Mouse (Mus musculus): ENCODE data around the gene Mcrip2. TPM values are rescaled to one million over a fixed set of nuclear protein-coding genes. Genes with fewer than 3 reads are reported as not detected.

Mcrip2 gene
- polyA plus RNA-seq, 1 experiment from 2014 or later = 8.2 TPM

DNA sequence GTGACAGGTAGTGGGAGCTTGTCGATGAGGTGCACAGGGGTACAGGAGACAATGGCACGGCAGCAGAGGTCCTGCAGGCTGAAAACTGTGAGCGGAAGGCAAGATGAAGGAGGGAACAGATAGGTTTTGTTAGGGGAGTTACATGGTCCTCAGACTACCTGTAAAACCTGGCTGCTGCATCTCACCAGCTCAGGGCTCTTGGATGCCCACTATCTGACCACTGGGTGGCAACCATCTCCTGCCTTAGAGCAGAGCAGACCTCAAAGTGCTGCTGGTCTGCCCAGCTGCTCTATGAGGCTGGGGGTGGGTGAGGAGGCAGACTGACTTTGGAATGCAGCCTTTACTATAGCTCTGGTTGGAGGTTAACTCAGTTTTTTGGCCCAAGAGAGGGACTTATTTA lies 15.3 kb upstream of the Mcrip2 start:
- Histone ChIP-seq H3K36me3 (ENCODE audit: control insufficient read depth, insufficient read depth, low read length) (peaks cover 4% of the 10 kb centered on the region; the same call in 1 of the 2 replicates), H3K9ac (ENCODE audit: low read length) (no peak overlapping the region), H3K4me3 (ENCODE audit: low read depth, low read length) (no peak overlapping the region), H3K4me1 (ENCODE audit: control insufficient read depth, insufficient read depth, low read length) (peaks cover 16% of the 10 kb centered on the region), H3K27me3 (ENCODE audit: control insufficient read depth, insufficient read depth, low read length) (no peaks in the 10 kb centered on the region), H3K4me2 (ENCODE audit: low read depth) (no peak overlapping the region), H3K9me3 (ENCODE audit: control insufficient read depth, low read length) (no peaks in the 10 kb centered on the region), H3K27ac (ENCODE audit: low read depth, low read length) (no peak overlapping the region)
- 93% methylated on average over 3 of the region's 3 CpGs for WGBS
- DNase-seq (ENCODE audit: low spot score) (no peak), ATAC-seq (ENCODE audit: insufficient read depth, low FRiP score, low TSS enrichment) (no peak)

DNA sequence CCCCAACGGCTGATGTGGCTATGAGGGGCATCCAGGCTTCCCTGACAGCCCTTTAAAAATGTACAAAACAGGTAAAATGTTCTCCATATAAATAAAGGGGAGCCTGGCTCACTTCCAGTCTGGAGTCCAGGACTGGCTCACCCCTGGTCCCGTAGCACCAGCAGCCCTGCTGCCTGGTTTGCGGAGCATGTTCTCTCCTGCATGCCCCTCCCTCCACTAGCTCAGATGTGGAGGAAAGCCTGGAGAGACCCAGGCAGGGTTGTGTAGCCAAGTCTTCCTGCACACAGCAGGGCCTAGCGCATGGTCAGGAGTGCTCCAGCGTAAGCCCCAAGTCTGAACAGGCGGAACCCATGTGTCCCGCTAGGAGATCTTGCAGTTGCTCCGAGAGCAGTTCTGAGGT lies 14.7 kb upstream of the Mcrip2 start:
- DNase-seq (ENCODE audit: low spot score) = no peak
- no peak overlapping the region for H3K9ac ChIP-seq (ENCODE audit: low read length)
- no peak for ATAC-seq (ENCODE audit: insufficient read depth, low FRiP score, low TSS enrichment)
- WGBS = 89% methylated on average over 8 of the region's 8 CpGs
- no peak overlapping the region for H3K4me3 ChIP-seq (ENCODE audit: low read depth, low read length)
- H3K27me3 ChIP-seq (ENCODE audit: control insufficient read depth, insufficient read depth, low read length) = no peaks in the 10 kb centered on the region
- no peak overlapping the region for H3K27ac ChIP-seq (ENCODE audit: low read depth, low read length)
- peaks cover 16% of the 10 kb centered on the region for H3K4me1 ChIP-seq (ENCODE audit: control insufficient read depth, insufficient read depth, low read length)
- no peaks in the 10 kb centered on the region for H3K9me3 ChIP-seq (ENCODE audit: control insufficient read depth, low read length)
- no peak overlapping the region for H3K4me2 ChIP-seq (ENCODE audit: low read depth)
- peaks cover 7% of the 10 kb centered on the region; the same call in 1 of the 2 replicates for H3K36me3 ChIP-seq (ENCODE audit: control insufficient read depth, insufficient read depth, low read length)

DNA sequence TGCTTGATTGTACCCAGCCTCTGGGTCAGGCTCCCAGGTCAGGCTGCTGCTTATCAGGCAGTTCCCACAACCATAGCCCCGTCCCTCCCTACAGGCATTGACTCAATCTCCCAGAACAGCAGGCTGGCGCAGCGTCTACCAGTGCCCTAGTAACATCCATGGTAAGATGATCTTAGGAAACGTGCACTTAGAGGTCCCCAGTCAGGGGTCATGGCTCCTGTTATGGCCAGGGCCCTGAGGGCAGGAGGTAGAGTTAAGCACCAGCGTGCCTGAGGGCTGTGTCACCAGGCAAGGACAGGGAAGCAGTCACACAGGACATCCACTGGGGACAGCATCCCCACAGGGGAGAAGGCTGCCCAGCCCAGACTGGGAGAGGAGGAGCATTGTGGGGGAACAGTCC lies 13.7 kb upstream of the Mcrip2 start:
- WGBS = 37% methylated on average over 5 of the region's 5 CpGs
- no peak overlapping the region for H3K9ac ChIP-seq (ENCODE audit: low read length)
- no peak overlapping the region for H3K27ac ChIP-seq (ENCODE audit: low read depth, low read length)
- no peaks in the 10 kb centered on the region for H3K9me3 ChIP-seq (ENCODE audit: control insufficient read depth, low read length)
- H3K4me3 ChIP-seq (ENCODE audit: low read depth, low read length) = no peak overlapping the region
- no peak overlapping the region for H3K4me2 ChIP-seq (ENCODE audit: low read depth)
- no peaks in the 10 kb centered on the region for H3K27me3 ChIP-seq (ENCODE audit: control insufficient read depth, insufficient read depth, low read length)
- no peak for ATAC-seq (ENCODE audit: insufficient read depth, low FRiP score, low TSS enrichment)
- peaks cover 9% of the 10 kb centered on the region; the same call in 1 of the 2 replicates for H3K36me3 ChIP-seq (ENCODE audit: control insufficient read depth, insufficient read depth, low read length)
- H3K4me1 ChIP-seq (ENCODE audit: control insufficient read depth, insufficient read depth, low read length) = peaks cover 16% of the 10 kb centered on the region
- DNase-seq (ENCODE audit: low spot score) = no peak

DNA sequence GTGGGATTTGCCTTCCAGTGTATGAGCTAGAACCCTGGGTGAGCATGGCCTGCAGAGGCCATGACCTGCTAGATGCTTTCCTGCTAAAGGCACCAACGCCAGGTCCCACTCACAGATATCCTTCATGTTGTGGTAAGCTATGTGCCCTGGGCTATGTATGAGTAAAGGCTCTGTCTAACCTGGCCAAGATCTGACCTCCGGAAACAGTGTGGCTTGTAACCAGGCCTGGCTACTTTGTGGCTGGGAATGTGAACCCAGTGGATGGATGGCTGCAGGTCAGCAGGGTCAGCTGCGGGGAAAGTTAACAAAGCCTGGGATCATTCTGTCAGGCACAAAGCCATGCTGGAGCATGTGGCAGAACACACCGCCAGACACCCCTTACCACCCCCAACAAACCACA lies 13.1 kb upstream of the Mcrip2 start:
- H3K9me3 ChIP-seq (ENCODE audit: control insufficient read depth, low read length) = no peaks in the 10 kb centered on the region
- H3K4me3 ChIP-seq (ENCODE audit: low read depth, low read length) = no peak overlapping the region
- H3K4me2 ChIP-seq (ENCODE audit: low read depth) = no peak overlapping the region
- WGBS = 11% methylated on average over 4 of the region's 4 CpGs
- DNase-seq (ENCODE audit: low spot score) = peak; percentile 40
- H3K4me1 ChIP-seq (ENCODE audit: control insufficient read depth, insufficient read depth, low read length) = peaks cover 16% of the 10 kb centered on the region
- ATAC-seq (ENCODE audit: insufficient read depth, low FRiP score, low TSS enrichment) = no peak
- peaks cover 9% of the 10 kb centered on the region; the same call in 1 of the 2 replicates for H3K36me3 ChIP-seq (ENCODE audit: control insufficient read depth, insufficient read depth, low read length)
- H3K27me3 ChIP-seq (ENCODE audit: control insufficient read depth, insufficient read depth, low read length) = no peaks in the 10 kb centered on the region
- 0 out of 2 replicates have a peak overlapping the region, but pooled peaks have one; percentile 15 for H3K9ac ChIP-seq (ENCODE audit: low read length)
- H3K27ac ChIP-seq (ENCODE audit: low read depth, low read length) = peak overlapping the region; percentile 68

DNA sequence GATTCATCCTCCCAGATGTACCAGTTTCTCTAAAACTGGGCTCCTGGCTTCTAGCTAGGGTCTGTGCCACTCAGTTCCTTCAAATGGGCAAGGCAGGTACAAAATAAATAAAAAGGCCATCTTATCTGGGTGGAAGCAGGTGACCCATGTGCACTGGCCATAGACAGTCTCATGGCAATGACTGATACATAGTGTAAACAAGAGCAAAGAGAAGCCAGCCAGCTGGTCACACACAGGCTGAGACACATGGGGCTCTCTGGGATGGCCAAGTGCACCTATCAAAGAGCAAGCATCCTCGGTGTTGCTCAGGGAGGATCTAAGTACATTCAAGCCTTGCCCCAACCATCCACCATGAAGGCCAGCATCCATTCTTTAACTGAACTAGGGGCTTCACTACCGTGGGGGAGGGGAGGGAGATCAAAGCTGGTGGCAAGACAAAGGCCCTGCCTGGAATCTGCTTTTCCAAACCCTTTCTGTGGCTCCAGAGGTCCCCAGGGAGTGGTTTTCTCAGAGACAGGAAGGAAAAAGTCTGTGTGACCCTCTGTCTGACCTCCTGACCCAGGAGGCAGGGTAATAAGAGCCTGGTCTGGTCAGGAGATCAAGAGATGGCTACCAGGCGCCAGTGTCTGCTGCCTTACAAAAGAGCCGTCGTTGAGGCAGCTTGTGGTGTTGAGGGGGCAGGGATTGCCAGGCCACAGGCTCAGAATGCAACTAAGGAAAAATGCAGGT lies 12.5 kb upstream of the Mcrip2 start:
- peak overlapping the region; percentile 68 for H3K27ac ChIP-seq (ENCODE audit: low read depth, low read length)
- no peaks in the 10 kb centered on the region for H3K27me3 ChIP-seq (ENCODE audit: control insufficient read depth, insufficient read depth, low read length)
- no peak for ATAC-seq (ENCODE audit: insufficient read depth, low FRiP score, low TSS enrichment)
- peaks cover 9% of the 10 kb centered on the region; the same call in 1 of the 2 replicates for H3K36me3 ChIP-seq (ENCODE audit: control insufficient read depth, insufficient read depth, low read length)
- peaks cover 21% of the 10 kb centered on the region for H3K4me1 ChIP-seq (ENCODE audit: control insufficient read depth, insufficient read depth, low read length)
- WGBS = 5% methylated on average over 5 of the region's 5 CpGs
- no peak overlapping the region for H3K4me3 ChIP-seq (ENCODE audit: low read depth, low read length)
- H3K4me2 ChIP-seq (ENCODE audit: low read depth) = 0 out of 2 replicates have a peak overlapping the region, but pooled peaks have one; percentile 6
- H3K9ac ChIP-seq (ENCODE audit: low read length) = peak overlapping the region; percentile 15; the same call in 1 of the 2 replicates
- DNase-seq (ENCODE audit: low spot score) = peak; percentile 67
- H3K9me3 ChIP-seq (ENCODE audit: control insufficient read depth, low read length) = no peaks in the 10 kb centered on the region

DNA sequence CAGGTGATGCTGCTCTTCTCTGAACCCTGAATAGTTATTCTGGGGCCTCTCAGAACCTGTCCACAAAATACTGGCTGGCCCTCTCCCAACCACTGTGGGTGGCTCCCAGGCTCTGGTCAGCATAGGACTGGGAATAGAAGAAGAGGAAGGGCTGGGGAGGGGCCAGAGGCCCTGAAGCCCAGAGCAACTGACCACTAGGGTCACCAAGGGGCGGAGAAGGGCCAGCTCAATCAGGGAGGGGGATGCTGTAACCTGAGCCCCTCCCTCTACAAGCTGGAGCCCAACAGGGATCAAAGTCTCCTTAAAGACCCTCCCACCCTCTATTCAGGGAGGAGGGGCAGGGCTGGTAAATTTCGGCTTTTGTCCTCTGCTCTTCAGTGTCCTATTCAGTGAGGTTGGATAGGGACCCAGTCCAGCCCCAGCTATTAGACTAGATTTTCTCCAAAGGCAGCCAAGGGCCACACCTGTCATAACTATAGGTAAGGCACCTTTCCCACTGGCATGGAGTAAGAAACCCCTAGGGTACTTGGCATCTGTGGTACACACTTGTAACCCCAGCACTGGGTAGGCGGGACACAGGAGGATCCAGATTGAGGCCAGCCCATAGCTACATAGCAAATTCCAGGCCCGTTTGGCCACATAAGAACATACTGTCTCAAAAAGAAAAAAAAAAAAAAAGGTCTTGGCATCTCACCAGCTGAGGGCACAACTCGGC lies 11.8 kb upstream of the Mcrip2 start, which contains the start of gene Wfikkn1:
TSS of gene Wfikkn1 (minus strand) at position 663 of the 715 bp plus-strand sequence.
- peaks cover 9% of the 10 kb centered on the region; the same call in 1 of the 2 replicates for H3K36me3 ChIP-seq (ENCODE audit: control insufficient read depth, insufficient read depth, low read length)
- H3K4me3 ChIP-seq (ENCODE audit: low read depth, low read length) = no peak within 1 kb of the TSS
- 0 out of 2 replicates have a peak within 1 kb of the TSS, but pooled peaks have one; percentile 6 for H3K4me2 ChIP-seq (ENCODE audit: low read depth)
- WGBS = 10% methylated on average over 5 of the region's 5 CpGs
- peak within 1 kb of the TSS; percentile 15; the same call in 1 of the 2 replicates for H3K9ac ChIP-seq (ENCODE audit: low read length)
- H3K4me1 ChIP-seq (ENCODE audit: control insufficient read depth, insufficient read depth, low read length) = peaks cover 25% of the 10 kb centered on the region
- H3K27me3 ChIP-seq (ENCODE audit: control insufficient read depth, insufficient read depth, low read length) = no peaks in the 10 kb centered on the region
- no peaks in the 10 kb centered on the region for H3K9me3 ChIP-seq (ENCODE audit: control insufficient read depth, low read length)
- H3K27ac ChIP-seq (ENCODE audit: low read depth, low read length) = peak within 1 kb of the TSS; percentile 68
- DNase-seq (ENCODE audit: low spot score) = no peak
- no peak for ATAC-seq (ENCODE audit: insufficient read depth, low FRiP score, low TSS enrichment)

DNA sequence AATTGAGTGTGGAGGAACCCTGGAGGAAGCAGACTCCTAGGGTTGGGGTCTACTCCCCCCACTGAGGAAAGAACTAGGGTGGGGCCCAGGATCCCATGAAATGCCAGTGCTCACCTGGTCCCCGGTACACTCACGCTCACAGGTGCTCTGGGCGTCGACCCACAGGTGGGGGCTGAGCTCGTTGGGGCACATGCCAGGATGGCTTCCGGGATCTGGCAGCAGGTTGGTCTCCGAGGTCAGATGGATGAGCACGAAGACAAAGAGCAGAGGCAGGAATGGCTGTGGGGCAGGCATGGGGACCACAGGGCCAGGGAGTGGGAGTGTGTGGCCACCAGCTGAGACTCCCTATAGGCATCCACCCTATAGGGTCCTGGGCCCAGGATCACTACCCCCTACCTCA lies 11.2 kb upstream of the Mcrip2 start:
- Histone ChIP-seq H3K4me3 (ENCODE audit: low read depth, low read length) (no peak overlapping the region), H3K4me1 (ENCODE audit: control insufficient read depth, insufficient read depth, low read length) (peaks cover 25% of the 10 kb centered on the region), H3K27ac (ENCODE audit: low read depth, low read length) (no peak overlapping the region), H3K9me3 (ENCODE audit: control insufficient read depth, low read length) (no peaks in the 10 kb centered on the region), H3K36me3 (ENCODE audit: control insufficient read depth, insufficient read depth, low read length) (peaks cover 9% of the 10 kb centered on the region; the same call in 1 of the 2 replicates), H3K9ac (ENCODE audit: low read length) (no peak overlapping the region), H3K4me2 (ENCODE audit: low read depth) (no peak overlapping the region), H3K27me3 (ENCODE audit: control insufficient read depth, insufficient read depth, low read length) (no peaks in the 10 kb centered on the region)
- DNase-seq (ENCODE audit: low spot score) = no peak
- WGBS = 64% methylated on average over 8 of the region's 8 CpGs
- ATAC-seq (ENCODE audit: insufficient read depth, low FRiP score, low TSS enrichment) = no peak

DNA sequence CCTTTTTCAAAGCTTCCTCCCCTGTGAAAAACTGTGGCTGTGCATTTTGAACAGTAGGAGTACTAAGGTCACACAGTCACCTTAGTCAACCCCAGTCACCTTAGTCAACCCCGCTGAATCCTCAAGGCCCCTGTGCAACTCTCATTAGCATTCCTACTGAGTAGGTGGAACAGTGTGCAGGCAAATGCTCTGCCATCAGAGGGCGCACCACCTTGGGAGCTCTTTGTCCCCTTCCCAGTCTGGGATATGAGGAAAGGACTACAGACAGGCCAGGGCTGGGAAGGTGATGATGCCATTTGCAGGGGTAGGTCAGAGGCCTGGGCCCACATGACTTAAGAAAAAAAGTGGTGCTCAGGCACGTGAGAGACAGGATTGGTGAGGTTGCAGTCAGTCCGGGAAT lies 10.7 kb upstream of the Mcrip2 start:
- H3K36me3 ChIP-seq (ENCODE audit: control insufficient read depth, insufficient read depth, low read length) = peaks cover 9% of the 10 kb centered on the region; the same call in 1 of the 2 replicates
- H3K27ac ChIP-seq (ENCODE audit: low read depth, low read length) = no peak overlapping the region
- 41% methylated on average over 4 of the region's 4 CpGs for WGBS
- H3K9ac ChIP-seq (ENCODE audit: low read length) = no peak overlapping the region
- DNase-seq (ENCODE audit: low spot score) = peak; percentile 33
- H3K4me3 ChIP-seq (ENCODE audit: low read depth, low read length) = no peak overlapping the region
- no peaks in the 10 kb centered on the region for H3K27me3 ChIP-seq (ENCODE audit: control insufficient read depth, insufficient read depth, low read length)
- no peaks in the 10 kb centered on the region for H3K9me3 ChIP-seq (ENCODE audit: control insufficient read depth, low read length)
- no peak overlapping the region for H3K4me2 ChIP-seq (ENCODE audit: low read depth)
- ATAC-seq (ENCODE audit: insufficient read depth, low FRiP score, low TSS enrichment) = no peak
- peaks cover 25% of the 10 kb centered on the region for H3K4me1 ChIP-seq (ENCODE audit: control insufficient read depth, insufficient read depth, low read length)
